Mouse (Mus musculus) kidney, embryonic 14.5 days (tissue): ENCODE results near the gene Jph3. TPM values are rescaled to one million over a fixed set of nuclear protein-coding genes. Genes with fewer than 3 reads are reported as not detected.

Experiments used
- polyA plus RNA-seq: library from polyadenylated mRNA; unstranded; fragments of >200 nt; fragmentation: Nextera tagmentation; extraction: Ambion mirVana; gene quantifications from 2 replicates; pipeline ENCODE4 v1.2.1, GENCODE M21; 2014

Gene Jph3
- polyA plus RNA-seq, 1 experiment from 2014 or later: 0.46 TPM

Other genes with a start within 250 kb of the Jph3 start
- gene 1700018B08Rik, start 185.3 kb upstream of the Jph3 start, polyA plus RNA-seq: not detected in 2 replicates
- 15.5 and 17.0 TPM in 2 replicates for gene Fbxo31, start 150.8 kb upstream of the Jph3 start, polyA plus RNA-seq
- 204 and 205 TPM in 2 replicates for gene Map1lc3b, start 139.3 kb upstream of the Jph3 start, polyA plus RNA-seq
- gene Zcchc14, start 76.7 kb upstream of the Jph3 start, polyA plus RNA-seq: 19.3 and 26.9 TPM in 2 replicates
- gene Klhdc4, start 99.9 kb downstream of the Jph3 start, polyA plus RNA-seq: 35.7 and 44.4 TPM in 2 replicates
- 16.8 and 25.9 TPM in 2 replicates for gene Slc7a5, start 178.1 kb downstream of the Jph3 start, polyA plus RNA-seq
- not detected in 2 replicates for gene Car5a, start 215.3 kb downstream of the Jph3 start, polyA plus RNA-seq
- gene Banp, start 220.1 kb downstream of the Jph3 start, polyA plus RNA-seq: 39.2 and 39.5 TPM in 2 replicates